Mouse (Mus musculus) retina, postnatal 7 days (tissue): Measurements from ENCODE around the gene Flii.

Source experiments
- DNase-seq: peaks from one replicate; pipeline ENCODE4 v3.0.0-alpha.2; 2012; ENCODE audit warnings: low read depth, low spot score

Gene Flii

DNA sequence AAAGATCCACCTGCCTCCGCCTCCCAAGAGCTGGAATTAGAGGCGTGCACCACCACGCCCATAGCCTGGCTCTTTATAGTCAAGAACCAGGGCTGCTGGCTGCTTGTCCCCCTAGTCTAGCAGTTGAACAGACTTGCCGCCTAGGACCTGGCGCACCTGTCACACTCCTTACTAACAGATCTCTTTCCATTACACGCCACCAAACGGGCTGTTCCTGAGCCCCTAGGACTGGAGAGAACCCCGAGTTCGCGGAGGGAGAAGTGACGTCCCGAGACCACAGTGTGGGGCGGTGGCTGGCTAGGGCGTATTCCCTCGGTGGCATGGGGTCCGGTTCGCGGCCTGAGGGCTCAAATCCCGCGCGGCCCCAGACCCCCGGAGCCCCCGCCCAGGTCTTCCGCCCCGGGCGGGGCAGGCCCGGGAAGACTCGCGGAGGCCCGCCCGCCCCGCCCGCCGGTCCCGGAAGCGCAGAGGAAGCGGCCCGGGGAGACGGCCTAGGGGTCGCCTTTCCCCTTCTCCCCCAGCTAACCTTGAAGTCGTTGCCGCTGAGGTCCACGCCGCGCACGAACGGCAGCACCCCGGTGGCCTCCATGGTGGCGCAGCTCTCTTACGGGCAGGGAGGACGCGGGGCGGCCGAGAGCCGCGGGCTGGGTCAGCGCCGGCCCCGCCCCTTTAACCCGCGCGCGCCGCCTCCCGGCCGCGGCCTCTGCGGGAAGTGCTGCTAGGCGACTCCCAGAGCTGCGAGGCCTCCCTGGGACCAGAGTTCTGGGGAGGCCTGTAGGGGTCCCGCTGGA lies at the start of gene Flii:
Gene Flii, minus strand, starts transcription at position 663 of the 791 bp plus-strand sequence.
- peak; percentile 65 for DNase-seq

DNA sequence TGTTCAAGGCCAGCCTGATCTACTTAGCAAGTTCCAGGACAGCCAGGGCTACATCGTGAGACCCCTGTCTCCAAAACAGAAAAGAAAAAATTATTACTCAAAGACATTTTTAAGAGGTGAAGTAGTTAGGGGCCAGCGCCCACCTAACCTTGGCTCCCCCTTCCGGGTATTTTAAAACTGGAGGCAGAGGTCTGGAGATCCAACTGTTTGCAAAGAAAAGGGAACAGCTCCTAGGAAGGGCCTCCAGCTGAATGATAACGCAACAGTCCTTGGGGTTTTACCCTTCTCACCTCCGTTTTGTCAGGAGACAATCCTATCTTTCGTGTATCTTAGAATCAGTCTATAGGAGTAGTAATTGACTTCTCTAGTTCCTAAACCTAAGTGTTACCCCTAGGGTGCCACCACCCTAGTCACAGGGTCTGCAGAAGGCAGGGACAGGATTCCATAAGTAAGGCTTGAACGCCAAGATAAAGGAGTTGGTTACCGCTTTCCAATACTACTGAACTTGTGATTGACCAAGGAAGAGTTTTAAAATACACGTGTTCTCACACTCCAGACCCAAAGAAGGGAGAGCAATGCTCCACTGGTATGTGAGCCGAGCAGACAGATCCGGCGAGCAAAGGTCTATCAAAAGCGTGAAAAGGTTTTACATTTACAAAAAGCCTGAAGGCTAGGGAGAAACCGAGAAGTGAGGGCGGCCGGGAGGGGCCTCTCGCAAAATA lies 49.2 kb upstream of the Flii start:
- no peak for DNase-seq

DNA sequence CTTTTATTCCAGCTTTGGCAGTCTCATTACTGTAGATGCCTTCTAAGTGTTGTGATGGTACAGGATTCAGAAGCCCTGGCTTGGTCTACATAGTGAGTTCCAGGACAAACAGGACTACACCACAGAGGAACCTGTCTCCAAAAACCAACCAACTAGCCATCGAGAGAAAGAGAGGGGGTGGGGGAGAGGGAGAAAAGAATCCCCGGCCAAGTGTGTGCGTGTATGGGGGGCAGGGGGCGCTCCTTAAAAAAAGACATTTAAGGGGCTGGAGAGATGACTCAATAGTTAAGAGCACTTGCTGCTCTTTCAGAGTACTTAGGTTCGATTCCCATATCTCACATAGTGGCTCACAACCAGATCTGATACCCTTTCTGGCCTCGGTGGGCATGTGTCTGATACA lies 48.5 kb upstream of the Flii start:
- DNase-seq = no peak

DNA sequence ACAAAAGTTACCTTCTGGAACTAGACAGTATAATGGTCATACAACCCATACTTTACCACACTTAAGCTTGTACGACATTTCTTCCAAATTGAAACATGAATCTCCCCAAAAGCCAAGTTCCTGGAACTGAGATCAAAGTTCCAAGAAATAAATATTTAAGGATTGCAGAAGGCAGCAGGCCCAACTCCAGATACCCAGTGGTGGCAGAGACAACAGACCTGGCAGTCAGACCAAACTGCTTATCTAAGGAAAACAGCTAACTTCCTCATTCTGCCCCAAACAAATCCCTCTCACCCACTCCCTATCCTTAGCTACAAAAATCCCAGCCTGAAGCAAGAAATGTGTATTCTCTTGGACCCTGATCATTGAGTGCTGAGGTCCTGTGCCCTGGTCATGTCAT lies 47.8 kb upstream of the Flii start:
- DNase-seq = no peak

DNA sequence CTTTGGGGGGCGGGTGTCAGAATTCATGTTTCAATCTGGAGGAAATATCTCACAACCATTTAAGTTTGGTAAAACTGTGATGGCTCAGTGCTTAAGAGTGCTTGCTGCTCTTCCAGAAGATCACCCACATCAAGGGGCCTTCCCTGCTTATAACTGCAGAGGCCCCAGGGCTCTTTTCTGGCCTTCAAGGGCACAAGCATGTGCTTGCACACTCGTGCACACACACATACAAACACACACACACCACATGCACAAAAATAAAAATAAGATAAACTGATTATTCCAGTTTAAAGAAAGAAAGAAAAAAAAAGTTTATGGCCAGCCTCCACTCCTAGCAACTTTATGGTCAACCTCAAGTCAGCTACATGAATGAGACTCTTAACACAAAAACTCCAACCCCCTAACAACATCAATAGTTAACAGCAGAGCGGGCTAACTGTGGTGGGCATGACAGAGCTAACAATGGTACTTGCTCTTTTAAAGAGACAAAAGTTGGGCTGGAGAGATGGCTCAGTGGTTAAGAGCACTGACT lies 47.2 kb upstream of the Flii start:
- no peak for DNase-seq

DNA sequence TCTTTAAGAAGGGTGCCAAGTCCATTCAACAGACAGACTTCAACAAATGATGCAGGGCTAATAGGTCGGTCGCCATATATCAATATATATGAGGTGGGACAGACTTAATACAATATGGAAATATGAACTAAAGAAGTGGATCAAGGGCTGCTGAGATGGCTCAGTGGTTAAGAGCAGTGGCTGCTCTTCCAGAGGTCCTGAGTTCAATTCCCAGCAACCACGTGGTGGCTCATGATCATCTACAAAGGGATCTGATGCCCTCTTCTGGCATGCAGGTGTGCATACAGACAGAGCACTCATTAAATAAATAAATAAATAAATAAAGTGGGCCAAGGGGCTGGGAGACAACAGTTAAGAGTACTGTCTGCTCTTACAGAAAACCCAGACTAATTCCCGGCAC lies 45.1 kb upstream of the Flii start:
- no peak for DNase-seq

DNA sequence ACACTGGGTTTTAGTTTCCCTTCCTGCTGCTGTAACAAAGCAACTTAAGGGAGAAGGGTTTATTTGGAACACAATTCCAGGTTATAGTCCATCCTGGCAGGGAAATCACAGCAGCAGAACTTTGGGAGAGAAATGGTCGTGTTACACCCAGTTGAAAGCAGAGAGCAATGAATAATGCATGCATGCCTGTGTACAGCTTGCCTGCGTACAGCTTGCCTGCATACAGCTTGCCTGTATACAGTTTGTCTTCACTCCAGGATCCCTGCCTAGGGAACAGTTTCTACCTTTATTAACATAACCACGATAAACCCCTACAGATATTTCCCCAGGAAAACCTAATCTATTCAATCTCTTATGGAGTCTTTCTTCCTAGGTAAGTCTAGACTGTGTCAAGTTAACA lies 43.7 kb upstream of the Flii start:
- no peak for DNase-seq

DNA sequence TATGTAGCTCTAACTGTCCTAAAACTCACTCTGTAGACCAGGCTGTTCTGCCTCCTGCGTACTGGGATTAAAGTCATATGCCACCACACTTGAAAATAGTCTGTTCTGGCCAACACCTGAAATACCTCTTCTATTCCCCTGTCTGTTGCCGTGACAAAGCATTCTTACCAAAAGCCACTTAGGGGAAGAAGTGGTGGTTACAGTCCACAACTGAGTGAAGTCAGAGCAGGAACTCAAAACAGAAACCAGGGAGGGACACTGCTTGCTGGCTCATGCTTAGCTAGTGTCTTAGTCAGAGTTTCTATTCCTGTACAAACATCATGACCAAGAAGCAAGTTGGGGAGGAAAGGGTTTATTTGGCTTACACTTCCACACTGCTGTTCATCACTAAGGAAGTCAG lies 42.3 kb upstream of the Flii start:
- no peak for DNase-seq

DNA sequence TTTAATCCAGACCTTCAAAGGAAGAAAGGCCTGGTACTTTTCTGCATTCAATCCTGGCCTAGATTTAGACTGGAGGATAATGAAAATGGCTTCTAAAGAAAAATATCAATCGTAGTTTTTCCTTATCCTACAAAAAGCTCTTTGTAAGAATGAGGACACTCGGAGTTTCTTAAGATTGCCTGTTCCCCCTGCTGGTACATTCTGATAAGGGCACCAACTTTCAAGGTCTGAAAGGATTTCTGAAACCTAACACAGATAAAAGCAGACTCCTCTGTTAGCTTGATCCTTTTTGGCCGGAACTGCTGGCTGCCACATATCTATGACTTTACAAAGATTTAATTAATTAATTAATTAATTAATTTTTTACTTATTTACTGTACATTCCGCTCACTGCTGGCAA lies 39.9 kb upstream of the Flii start:
- no peak for DNase-seq

DNA sequence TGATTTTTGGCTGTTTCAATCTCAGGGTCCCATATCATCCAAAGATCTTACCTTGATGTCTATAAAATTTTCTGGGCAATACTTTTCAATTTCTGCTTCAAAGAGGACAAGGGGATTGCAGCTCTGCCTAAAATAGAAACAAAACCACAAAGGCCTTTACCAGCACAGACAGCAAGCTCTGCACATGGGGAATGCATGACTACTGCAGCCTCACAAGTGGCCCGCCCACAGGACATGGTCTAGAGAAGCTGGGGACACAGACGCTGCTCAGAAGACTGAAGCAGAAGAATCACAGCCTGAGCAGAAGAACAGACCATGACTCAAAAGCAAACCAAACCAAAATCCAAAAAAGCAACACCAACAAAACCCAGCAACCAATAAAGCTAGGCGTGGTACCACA lies 34.6 kb upstream of the Flii start:
- DNase-seq = no peak

DNA sequence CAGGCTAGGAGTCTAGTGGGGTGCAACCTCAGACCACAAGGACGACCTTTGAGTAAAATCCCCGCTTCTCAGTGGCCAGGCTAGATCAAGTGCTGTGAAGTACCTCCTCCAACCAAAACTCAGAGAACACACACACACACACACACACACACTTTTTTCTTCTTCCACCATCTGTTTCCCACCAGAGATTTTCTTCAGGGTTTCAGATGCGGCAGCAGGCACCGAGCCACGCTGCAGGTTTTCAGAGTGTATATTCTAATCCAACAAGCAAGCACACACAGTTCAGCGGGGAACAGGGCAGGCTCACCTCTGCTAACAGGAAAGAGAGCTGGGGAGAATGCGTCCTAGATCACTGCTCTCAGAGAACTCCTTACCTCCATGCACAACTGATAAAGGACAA lies 28.5 kb upstream of the Flii start:
- no peak for DNase-seq

DNA sequence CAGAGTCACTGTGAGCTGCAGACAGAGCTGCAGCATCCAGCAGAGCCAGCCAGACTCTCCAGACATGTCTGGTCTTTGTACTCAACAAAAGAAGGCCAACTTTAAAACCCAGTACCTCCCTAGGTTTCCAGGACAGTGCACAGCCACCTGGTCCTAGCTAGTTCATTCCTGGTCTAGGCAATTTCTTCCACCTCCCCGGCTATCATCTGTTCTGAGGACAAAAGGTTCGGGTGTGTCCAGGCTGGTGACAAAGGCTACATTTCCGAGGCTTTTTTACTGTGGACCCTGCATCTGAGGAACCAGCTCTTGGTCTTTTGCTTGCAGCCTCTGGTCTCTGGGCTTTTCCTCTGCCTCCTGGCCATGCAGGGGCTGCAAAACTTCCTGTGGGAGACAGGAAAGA lies 13.3 kb upstream of the Flii start:
- no peak for DNase-seq

DNA sequence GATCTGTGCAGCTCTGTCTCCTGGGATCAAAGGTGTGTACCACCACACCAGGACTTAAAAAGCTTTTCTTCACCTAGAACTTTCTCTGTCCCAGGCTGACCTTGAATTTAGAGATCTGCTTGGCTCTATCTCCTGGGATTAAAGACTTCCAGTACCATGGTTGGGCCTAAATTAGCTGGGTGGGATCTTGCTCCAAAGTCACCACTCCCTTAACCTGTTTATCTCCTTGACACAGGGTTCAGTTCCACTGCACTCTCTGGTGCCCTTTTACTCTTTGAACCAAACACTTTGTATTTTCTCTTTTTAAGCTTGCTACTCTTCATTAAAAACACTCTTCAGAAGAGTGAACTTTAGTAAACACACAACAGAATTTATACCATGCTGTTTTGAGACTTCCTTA lies 10.4 kb upstream of the Flii start:
- DNase-seq = no peak

DNA sequence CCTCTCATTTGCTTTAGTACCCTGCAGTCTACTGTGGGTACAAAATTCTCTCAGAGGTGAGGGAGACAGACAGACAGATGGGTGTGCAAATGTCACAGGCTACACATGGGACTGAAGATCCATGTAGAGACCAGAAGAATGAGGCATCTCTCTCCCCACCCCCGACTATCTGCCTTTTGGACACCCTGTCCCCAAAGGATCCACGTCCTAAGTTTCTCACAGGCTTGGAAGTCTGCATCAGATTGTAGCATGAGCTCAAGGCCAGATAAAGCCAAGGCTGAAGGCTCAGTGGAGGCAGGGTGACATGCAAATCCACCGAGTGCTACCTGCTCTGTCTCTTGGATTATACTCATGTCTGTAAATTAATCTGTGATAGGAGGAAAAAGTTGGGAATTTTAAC lies 9.4 kb upstream of the Flii start:
- no peak for DNase-seq

DNA sequence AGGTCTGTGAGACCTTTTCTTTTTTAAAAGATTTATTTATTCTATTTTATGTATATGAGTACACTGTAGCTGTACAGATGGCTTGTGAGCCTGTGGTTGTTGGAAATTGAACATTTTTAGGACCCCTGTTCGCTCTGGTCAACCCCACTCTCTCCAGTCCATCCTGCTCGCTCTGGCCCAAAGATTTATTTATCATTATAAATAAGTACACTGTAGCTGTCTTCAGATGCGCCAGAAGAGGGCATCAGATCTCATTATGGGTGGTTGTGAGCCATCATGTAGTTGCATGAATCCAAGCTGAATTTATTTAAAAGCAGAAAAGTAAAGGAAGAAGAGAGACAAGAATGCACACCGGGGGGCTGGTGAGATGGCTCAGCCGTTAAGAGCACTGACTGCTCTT lies 8.1 kb upstream of the Flii start:
- DNase-seq = no peak

DNA sequence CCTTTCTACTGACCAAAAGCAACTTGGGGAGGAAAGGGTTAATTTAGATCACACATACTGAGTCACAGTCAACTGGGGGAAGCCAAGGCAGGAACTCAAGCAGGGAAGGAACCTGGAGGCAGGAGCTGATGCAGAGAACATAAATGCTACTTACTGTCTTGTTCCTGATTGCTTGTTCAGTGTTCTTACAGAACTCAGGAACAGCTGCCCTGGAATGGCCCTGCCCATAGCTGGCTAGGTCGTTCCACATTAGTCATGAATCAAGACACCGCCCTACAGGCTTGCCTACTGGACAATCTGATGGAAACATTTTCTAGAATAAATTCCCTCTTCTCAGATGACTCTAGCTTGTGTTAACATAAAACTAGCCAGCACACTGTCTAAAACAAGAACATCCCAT lies 7.1 kb upstream of the Flii start:
- no peak for DNase-seq

DNA sequence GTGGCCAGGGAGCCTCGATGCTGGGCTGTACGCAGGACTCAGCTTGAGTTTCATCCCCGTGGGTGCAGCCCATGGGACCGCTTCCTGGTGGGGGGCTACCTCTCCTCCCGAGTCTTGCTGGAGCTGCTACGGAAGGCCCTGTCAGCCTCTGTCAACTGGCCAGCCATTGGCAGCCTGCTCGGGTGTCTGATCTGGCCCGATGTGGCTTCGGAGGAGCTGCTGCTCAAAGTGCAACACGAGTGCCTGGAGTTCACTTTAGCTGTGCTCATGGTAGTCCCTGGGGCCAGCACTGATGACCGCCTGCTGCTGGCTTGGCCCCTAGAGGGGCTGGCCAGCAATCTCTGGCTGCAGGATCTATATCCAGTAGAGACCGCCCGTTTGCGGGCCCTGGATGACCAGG lies 4.2 kb upstream of the Flii start:
- DNase-seq = no peak

DNA sequence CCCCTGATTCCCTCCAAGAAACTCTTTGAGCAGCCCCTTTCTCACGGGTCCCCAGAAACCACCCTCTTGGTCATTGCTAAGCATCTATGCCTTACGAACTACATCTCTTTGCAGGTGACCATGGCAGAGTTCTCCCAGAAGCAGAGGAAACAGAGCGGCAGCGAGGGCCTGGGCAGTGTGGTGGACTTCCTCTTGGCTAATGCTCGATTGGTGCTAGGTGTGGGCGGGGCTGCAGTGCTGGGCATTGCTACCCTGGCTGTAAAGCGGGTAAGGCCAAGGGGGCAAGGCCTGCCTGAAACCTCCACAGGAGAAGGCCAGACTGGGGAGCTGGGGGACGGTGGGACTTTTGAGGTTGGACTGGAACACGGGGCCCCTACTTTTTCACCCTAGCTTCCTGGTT lies 3.1 kb upstream of the Flii start:
- DNase-seq = no peak

DNA sequence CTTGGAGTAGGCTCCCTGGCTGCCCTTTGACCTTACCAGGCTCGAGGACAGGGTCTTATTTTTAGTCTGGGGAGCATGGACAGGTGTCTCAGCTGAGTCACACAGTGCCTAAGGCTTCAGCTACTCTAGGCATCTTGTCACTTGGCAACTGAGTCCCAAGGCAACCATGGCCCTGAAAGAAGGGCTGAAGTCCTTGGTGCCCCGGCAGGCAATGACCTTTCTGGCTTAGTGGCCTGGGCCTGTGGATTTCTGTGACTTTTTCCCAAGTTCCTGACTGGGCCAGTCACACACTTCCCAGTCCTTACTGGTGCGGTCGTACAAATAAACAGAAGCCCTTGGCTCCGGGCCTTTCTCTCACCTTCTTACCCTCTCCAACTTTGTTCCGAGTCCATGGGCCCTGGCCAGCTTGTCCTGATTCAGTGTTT lies 2.2 kb upstream of the Flii start:
- no peak for DNase-seq

DNA sequence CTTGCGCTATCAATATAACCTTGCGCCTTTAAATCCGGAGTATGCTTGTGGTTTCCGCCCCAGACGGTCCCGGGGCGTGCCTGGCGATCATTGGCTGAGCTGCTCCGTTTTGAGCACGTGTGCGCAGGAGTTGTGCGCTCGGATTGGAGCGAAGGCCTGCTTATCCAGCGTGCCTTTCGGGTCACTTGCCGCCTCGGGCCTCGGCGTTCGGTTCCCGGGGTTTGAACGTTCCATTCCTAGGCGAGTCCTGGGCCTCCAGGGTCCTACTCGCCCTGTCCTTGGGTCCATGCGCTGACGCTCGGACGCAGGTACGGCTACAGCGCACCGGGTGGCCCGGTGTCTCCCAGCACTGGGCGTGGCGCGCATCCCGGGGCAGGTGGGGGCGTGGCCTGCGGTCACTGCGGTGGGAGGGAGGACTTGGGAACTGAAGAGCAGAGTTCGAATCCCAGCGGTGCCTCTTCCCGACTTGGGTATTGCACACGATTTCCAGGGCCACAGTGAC lies 1.2 kb upstream of the Flii start, which contains the start of gene Mief2:
Gene Mief2, plus strand, starts transcription at position 139 of the 502 bp plus-strand sequence.
- peak; percentile 86 for DNase-seq

DNA sequence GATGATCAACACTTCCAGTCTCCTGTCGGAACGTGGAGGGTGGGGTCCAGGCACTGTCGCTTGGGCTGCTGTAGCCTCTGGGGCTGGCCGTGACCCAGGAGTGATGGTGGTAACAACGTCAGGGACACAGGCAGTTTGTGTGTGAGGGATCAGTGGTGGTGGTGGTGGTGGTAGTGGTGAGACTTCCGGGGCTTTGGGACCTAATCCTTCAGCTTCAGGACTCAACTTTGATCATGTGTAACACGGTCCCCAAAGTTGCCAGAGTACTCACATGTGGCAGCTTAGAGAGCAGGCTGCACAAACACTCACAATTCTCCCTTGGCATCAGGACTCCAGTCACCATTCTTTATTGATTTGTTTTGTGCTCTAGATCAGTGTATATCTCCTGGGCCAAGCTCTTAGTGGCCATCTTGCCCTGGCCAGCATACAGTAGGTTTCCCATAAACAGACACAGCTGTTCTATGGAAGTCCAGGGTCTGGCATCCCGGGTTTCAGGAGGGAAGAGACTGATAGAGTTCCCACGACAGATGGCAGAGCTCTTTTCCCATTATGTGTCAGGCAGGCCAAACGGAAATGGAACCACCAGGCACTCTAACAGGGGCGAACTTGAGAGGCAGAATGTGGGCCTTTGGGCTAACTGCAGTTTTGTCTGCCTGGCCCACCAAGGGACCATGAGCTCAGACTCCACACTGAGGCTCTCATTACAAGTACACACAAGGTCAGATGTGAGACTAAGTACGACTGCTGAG lies 503 bp upstream of the Flii start:
- DNase-seq = no peak

DNA sequence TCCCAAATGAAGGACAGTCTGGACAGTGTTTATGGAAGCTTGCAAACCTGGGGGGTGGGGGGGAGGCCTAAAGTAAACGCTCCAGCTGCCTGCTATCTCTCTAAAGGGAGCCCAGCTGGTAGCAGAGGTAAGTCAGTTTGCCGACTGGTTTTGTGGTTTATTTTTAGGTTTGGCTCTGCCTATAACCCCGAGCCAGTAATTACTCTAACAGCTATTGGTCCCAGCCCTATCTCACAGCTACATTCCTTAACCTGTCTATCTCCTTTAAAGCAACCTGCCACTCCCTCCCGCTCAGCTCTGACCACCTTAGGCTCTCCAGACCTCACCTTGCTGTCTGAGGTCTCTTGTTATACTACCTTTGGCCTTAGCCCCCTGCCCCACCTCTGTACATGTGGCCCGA lies 7.8 kb downstream of the Flii start:
- DNase-seq = no peak
